Mouse (Mus musculus): ENCODE measurements around the gene Ttc30a1.
"Not testable (repeated sequence)": the region's sequence is repeated elsewhere in the genome, so short reads cannot be mapped to it uniquely, and the experiment has no call there.

Gene Ttc30a1

DNA sequence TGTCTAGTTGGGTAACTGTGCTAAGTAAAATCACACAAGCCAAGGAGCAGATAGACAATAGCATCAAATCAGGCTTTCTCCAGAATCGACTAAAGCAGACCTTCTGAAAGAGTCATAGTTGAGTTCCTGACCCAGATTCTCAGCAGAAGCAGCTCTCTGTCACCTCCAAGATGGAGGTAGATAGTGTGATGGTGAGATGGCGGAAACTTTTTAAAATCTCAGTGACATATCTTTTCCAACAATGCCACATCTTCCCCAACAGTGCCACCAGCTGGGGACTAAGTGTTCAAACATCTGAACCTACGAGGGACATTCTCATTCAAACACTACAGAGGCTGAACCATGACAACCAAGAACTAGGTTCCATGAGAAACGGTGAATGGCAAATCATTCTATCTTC, 859 bp upstream of the Ttc30a1 start:
- DNase-seq (ENCODE audit: low read depth), result no peak

- not testable (repeated sequence) for DNase-seq (ENCODE audit: low read depth)
Observed at GRCm38 (mm10) chr2:75980933-75981439, 781 bp downstream of the Ttc30a1 start.

DNA sequence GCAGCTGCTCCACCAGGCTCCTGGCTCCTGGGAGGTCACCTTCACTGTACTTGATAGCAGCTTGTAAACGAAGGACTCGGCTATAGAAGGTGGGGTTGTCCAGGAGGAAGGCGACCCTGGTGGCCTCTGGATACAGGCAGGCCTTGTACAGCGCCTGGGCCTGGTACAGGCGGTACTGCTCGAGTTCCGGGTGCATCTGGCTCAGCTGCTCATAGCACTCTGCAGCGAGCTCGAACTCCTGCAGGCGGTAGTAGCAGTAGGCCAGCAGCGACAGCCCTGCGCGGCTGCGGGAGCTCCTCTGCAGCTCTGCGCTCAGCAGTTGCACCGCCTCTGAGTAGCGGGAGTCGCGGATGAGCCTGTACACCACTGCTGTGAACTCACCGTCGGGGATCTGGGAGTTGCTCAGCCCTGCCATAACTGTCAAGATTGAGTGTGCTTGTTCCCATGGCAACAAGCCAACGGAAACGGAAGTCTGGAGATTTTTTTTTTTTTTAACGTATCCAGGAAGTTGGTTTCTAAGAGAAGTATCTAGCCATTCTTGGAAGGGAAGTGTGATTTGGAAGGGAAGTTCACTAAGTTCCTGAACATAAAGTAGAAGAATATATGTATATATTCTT, 3.9 kb downstream of the Ttc30a1 start, which contains the start of gene Ttc30a2:
Gene Ttc30a2, minus strand, starts transcription at position 419 of the 617 bp plus-strand sequence.
- peak; percentile 63 for DNase-seq (ENCODE audit: low read depth)

DNA sequence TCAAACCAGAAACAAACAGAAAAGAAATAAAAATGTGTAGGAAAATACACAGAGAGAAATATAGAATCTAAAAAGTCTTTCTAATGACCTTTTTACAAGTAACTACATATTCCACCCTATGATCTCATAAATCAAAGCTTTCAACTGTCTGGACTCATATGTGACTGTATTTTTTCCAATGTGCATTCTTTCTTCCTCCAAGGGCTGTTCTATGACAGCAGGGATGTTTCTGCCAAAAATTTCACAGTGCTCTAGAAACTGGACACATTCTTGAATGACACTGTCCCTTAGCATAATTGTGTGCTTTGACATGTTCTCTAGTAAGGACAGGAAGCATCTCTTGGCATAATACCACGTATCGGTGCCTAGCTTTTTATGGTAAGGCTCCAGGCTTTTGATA, 5.7 kb downstream of the Ttc30a1 start:
- DNase-seq (ENCODE audit: low read depth), result not testable (repeated sequence)

DNA sequence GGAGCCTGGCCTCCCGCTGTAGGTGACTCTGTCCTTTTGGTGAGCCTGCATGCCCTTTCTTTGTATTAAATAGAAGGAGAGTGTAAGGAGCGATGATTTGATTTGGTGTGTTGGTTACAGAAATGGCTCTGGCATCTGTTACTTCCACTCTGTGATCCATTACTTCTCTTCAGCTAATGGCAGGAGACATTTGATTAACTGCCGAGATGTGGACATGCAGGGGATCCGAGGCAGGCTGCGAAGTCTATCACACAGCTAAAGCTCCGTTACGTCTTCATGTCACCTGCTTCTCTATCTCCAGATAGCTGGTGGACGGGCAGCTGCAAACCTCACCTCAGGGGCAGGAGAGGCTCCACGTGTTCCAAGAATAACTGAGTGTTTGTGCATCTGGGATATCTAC, 7.6 kb downstream of the Ttc30a1 start:
- DNase-seq (ENCODE audit: low read depth), result no peak

- peak; percentile 92 for DNase-seq (ENCODE audit: low read depth)
Observed at GRCm38 (mm10) chr2:75964972-75965371, 16.8 kb downstream of the Ttc30a1 start.

DNA sequence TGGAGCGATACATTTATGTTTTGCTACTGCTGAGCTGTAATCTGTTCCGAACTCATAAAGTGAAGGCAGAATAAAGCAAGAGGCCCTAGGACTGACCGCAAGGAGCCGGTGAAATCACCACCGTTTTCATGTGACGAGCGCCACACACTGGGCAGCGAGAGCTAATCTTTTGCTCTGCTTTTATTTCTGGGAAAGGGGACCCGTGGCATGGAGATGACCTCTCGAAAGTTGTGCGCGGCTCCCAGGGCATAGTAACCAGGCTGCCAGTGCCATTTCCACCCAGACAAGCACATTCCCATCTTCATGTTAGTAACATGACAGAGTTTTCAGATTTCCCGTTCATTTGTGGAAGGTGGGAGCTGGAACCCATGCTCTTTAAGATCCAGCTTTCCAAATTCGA, 17.3 kb downstream of the Ttc30a1 start:
- peak; percentile 93 for DNase-seq (ENCODE audit: low read depth)

DNA sequence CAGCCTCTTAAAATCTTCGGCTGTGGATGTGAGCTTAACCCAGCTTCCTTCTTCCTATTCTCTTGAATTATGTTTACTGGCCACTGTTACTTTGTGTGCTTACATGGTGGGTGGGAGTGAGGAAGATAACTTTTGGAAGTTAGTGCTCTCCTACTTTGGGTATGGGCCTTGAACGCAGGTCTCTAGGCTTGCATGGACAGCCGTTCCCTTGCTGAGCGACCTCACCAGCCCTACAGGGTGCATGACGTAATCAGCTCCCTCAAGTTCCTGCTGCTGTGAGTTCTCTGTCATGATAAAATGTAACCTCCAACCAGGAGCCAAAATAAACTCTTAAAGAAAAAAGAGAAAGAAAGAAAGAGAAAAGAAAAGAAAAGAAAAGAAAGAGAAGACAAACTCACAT, 17.7 kb downstream of the Ttc30a1 start:
- peak; percentile 81 for DNase-seq (ENCODE audit: low read depth)

GRCm38 (mm10) chr2:75963211-75963840, 18.4 kb downstream of the Ttc30a1 start:
- no peak for DNase-seq (ENCODE audit: low read depth)

GRCm38 (mm10) chr2:75960366-75961330, 21.1 kb downstream of the Ttc30a1 start:
- peak; percentile 89 for DNase-seq (ENCODE audit: low read depth)

DNA sequence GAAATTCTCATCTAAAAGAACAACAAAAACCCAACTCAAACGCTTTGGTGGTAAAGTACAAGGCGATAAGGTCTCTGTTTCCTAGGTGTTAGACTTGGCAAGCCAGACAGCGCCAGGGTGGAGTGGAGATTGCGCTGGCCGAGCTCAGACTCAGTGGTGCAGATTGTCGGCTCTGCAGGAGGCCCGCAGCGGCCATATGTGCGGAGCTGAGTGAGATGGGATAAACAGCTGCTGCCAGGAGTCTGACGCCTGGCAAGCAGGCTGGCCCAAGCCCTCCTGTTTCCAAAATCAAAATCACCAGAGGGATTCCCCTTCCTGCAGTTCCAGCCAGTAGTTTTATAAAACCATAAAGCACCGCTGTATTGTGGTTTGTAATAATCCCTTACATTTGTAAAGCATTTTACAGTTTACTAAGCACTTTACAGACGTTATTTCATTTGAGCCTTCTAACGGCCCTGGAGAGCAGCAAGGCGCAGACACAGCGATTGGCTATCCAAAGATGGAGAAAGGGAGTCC, 21.9 kb downstream of the Ttc30a1 start:
- no peak for DNase-seq (ENCODE audit: low read depth)

DNA sequence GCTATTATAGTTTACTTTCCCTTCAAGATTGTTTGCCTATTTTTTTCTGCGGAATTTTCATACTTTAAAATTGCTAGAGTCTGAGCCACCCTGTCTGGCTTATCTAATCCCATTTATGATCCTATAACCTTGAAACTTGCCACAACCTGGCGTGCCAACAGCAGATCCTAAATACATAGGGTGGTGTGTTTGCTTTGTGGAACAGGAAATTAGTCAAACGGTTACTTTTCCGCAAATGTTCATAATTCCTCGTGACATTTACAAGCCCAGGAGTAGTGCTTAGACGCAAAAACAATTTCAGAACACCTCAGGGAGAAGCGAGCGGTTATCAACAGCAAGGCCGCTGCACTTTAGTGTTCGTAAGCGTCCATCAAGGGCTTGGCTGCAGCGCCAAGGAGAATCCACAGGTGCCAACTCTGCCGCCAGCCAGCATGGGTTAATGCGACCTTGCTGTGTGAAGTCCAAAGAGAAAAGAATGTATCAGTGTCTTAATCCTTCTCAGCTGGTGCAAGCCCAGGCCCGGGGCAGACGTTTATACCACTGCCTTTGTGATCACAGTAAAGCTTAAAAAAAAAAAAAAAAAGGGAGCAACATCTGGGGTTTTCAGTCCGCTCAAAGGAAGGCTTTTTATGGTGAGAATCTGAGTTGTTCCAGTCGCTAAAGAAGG, 22.5 kb downstream of the Ttc30a1 start:
- DNase-seq (ENCODE audit: low read depth), result peak; percentile 67

GRCm38 (mm10) chr2:75955709-75956108, 26.1 kb downstream of the Ttc30a1 start:
- no peak for DNase-seq (ENCODE audit: low read depth)

DNA sequence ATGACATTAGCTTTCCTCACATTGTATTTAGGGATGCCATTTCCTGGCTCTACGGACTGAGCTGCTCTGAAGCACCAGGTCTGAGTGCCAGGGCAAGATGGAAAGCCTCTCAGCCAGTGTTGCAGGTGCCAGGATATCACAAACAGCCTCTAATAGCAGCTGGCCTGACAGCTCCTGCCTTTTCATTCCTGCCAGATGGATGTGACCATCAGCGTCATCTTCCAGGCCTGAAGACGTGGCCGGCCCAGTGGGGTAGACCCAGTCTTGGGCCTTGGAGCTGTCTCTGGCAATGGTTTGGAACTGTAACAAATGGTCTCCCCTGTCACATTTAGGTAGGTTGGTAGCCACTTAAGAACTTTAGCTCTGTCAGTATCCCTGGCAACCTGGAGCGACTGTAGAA, 28.4 kb downstream of the Ttc30a1 start:
- DNase-seq (ENCODE audit: low read depth), result no peak

- no peak for DNase-seq (ENCODE audit: low read depth)
Observed at GRCm38 (mm10) chr2:75950685-75951084, 31.1 kb downstream of the Ttc30a1 start.

- peak; percentile 84 for DNase-seq (ENCODE audit: low read depth)
Observed at GRCm38 (mm10) chr2:75938117-75939063, 43.4 kb downstream of the Ttc30a1 start, which contains the start of gene Ttc30b. Gene Ttc30b (minus strand): TSS chr2:75938585.

GRCm38 (mm10) chr2:75937520-75938116, 44.1 kb downstream of the Ttc30a1 start:
- not testable (repeated sequence) for DNase-seq (ENCODE audit: low read depth)

GRCm38 (mm10) chr2:75936685-75937084, 45.1 kb downstream of the Ttc30a1 start:
- not testable (repeated sequence) for DNase-seq (ENCODE audit: low read depth)

DNA sequence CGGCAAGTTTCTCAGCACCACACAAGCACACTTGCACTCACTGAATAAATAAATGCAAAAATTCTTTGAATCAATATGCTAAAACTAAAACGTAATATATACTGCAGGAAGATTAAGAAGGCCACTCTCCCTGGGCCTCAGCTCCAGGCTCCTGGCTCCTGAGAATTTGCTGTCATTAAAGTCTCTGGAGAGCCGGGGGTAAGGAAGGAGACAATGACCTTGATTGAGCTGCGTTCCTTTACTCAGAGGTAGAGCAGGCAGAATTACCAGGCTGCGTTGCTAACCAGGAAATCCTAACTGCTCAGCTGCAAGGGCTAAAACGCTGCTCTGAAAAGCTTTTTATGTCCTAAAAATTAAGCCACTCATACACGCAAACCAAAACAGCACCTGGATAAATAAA, 48.2 kb downstream of the Ttc30a1 start:
- no peak for DNase-seq (ENCODE audit: low read depth)

- DNase-seq (ENCODE audit: low read depth), result no peak
Observed at GRCm38 (mm10) chr2:75930941-75931340, 50.8 kb downstream of the Ttc30a1 start.
